Mouse (Mus musculus) heart, adult 9 months (tissue): ENCODE measurements around the gene Sgcd.

Source experiments
- DNase-seq, 2 experiments: peaks; one replicate each; pipeline ENCODE4 v3.0.0; 2022; ENCODE audit warnings: low spot score in 2 of 2

Sgcd gene

GRCm38 (mm10) chr11:47015683-47016082, 973.1 kb downstream of the Sgcd start:
- DNase-seq = no peak

GRCm38 (mm10) chr11:47014278-47014677, 974.5 kb downstream of the Sgcd start:
- DNase-seq = peak in 1 of 2 experiments; percentile 2

- DNase-seq = no peak
These were observed 978.6 kb downstream of the Sgcd start for GRCm38 (mm10) chr11:47010166-47010565.

DNA sequence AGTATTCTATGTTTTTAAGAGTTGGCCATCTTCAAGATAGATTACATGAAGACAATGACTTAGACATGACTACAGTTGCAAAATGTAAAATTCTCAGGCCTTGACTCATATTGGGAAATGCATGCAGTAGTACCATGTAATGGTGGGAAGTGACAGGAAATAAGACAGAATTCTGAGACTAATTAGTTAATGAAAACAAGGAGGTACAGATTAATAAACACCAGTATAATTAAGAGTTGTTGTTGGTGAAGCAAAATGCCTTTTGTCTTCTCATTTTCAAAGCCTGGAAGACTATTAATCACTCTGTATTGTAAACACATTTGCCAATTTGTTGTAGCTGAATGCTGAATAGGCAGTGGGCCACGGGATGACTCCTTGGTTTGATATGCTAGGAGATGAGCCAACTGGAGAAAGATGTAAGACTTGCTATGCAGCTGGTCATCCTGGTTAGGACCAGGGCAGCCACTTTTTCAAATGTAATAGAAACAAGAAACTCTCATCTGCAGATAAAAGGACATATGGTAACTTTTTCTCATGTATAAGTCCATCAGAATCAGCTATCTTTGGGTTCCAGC, 983.4 kb downstream of the Sgcd start:
- DNase-seq = peak in 1 of 2 experiments; percentile 3

DNA sequence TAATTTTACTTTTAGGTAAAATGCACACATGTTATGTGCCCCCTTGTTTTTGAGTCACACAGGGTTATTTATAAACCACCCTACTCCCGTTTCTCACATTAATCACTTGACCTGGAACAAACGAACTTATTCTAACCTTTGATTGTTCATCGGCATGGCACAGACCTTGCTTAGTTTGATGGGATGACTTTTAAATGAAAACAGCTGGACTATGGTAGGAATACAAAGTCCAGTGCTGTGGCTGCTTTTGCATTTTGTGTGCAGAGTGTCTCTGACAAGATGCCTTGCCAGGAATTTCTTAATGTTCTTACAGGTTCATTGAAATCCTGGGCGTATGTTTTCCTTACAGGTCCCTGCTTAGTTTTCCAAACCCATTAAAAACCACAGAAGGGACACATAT, 1049.5 kb downstream of the Sgcd start:
- DNase-seq = no peak

DNA sequence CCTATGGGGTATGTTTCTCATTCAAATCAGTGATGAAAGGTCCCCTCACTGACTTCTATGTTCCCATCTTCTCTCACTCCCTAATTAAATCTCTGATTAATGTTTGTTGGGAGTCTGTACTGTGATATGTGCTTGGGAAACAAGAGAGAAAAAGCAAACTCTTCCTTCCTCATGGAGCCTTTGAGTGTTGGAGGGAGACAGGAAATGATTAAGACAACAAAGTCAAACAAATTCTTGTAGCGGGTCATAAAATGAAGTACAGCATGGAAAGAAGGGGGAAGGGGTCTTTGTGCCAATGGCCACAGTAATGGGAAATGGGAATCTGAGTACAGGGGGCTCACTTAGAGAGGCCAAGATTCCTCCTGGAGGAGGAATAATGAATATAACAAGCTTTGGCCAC, 1063.8 kb downstream of the Sgcd start:
- no peak for DNase-seq

GRCm38 (mm10) chr11:46920244-46920643, 1068.5 kb downstream of the Sgcd start:
- DNase-seq = no peak

DNA sequence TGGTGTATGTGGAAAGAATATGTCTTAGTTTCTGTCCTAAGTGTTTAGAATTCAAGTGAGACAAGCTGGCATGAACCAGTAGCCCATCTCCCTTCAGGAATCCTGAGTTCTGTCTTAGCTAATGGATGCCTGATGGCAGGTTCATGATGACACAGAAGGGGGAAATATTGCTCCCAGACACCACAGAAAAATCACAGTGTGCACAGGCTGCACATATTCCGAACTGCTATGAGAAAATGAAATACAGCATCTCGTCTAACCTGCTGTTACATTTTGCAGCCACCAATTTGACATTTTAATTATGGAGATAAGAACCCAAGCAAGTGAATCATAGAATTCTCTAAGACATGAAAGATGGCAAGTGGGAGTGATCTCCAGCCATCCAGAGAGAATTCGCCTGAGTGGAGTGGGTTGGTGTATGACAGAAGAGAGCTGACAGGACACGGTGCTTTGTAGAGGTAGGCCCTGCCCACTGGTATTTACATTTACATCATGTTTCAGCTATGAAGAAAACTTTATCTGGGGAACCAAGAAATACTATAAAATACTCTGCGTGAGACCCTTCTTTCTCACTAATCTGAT, 1076.0 kb downstream of the Sgcd start:
- DNase-seq = no peak

GRCm38 (mm10) chr11:46904281-46904680, 1084.5 kb downstream of the Sgcd start:
- no peak for DNase-seq

GRCm38 (mm10) chr11:46889093-46889492, 1099.7 kb downstream of the Sgcd start:
- DNase-seq = no peak

DNA sequence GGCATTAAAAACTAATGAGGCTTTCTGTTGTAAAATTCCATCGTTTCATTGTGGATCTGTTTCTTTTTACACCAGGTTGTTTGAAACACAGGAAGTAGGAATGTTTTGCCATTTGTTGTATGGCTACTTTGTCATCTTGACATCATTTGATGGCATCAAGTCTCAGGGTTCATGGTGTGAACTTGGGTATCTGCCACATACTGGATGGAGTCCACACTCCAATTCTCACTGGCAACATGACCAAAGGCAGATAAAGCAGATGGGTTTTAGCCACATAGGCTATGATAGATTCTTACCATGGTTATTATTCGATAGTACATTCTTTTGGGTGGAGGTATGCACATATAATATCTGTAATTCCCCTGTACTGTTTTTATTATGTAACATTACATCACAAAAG, 1106.3 kb downstream of the Sgcd start:
- no peak for DNase-seq

- DNase-seq = no peak
These were observed 1113.0 kb downstream of the Sgcd start for GRCm38 (mm10) chr11:46875774-46876173.

DNA sequence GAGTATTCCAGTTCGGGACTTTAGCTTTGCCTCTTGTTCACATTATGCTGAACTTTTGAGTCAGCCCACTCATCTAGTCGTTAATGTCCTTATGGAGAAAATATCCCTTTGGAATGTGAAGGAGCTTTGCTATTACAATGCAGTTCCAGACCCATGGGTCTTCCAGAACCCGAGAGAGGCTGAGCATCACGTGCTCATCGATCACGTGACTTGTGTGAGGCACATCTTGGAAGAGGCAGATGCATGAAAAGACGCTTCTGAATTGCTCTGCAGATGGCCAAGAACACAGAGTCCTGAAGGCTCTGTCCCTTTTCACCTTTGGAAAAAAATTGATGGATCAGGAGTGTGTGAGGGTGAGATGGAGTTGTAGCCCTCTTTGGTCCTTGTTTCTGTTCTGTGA, 1120.2 kb downstream of the Sgcd start:
- no peak for DNase-seq

- DNase-seq = no peak
These were observed 1124.0 kb downstream of the Sgcd start for GRCm38 (mm10) chr11:46864809-46865208.

- DNase-seq = no peak
These were observed 1140.4 kb downstream of the Sgcd start for GRCm38 (mm10) chr11:46848221-46848971.

GRCm38 (mm10) chr11:46847827-46848220, 1140.9 kb downstream of the Sgcd start:
- DNase-seq = no peak

GRCm38 (mm10) chr11:46846661-46847060, 1142.1 kb downstream of the Sgcd start:
- DNase-seq = no peak
